Mouse (Mus musculus) activated CD4-positive, CD25-positive, alpha-beta regulatory T cell, adult 4 months (primary cell): Measurements from ENCODE around the gene Olfr1353. TPM values are rescaled to one million over a fixed set of nuclear protein-coding genes. Genes with fewer than 3 reads are reported as not detected.
"Not testable (repeated sequence)": the region's sequence is repeated elsewhere in the genome, so short reads cannot be mapped to it uniquely, and the experiment has no call there.

Experiments used
- ATAC-seq: one replicate; pipeline ENCODE4 v1.8.0; 2017
- polyA plus RNA-seq, 2 experiments: library from polyadenylated mRNA; unstranded; fragments of 100-300 nt; shearing (Covaris generic); gene quantifications; one replicate each; pipeline ENCODE4 v1.2.1; 2017

Olfr1353 gene
- not detected for polyA plus RNA-seq

DNA sequence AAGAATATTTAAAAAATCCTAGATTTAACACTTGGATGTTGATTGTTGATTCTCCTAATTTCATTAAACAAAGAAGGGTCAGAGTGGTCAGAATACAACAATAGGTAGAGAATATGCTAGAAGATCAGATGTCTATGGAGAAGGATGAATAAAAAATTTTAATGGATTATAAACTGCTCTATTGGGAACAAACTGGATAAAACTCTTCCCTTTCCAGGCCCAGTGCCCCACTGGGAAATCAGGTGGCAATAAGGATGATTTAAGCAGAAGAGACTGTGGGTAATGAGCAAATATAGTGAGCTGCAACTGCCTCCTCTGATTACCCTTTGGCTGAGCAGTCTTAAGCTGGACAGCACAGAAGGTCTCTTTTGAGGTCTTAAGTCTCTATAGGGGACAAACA, at the start of gene Olfr1353:
Gene Olfr1353 (plus strand): TSS at position 301 of the 400 bp plus-strand sequence.
- ATAC-seq, result not testable (repeated sequence)

DNA sequence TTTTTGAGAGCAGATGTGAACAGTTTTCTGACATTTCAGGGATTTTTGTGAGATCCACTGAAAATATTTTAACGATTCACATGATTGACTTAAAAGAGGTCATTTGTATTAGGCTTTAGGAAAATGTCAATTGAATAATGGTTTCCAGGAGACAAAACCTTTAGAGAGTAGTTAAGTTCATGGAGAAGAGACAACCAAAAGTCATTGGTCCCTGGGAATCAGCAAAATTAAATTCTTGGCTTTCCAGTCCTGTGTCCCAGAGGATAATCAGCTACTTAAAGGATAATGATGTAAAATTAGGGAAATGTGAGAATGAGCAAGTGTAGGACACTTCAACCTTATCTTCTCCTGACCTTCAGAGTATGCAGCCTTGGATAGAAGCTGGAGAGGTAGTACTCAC, 12.8 kb upstream of the Olfr1353 start, which contains the start of gene Olfr8:
Gene Olfr8 (plus strand): TSS at position 301 of the 400 bp plus-strand sequence.
- not testable (repeated sequence) for ATAC-seq

DNA sequence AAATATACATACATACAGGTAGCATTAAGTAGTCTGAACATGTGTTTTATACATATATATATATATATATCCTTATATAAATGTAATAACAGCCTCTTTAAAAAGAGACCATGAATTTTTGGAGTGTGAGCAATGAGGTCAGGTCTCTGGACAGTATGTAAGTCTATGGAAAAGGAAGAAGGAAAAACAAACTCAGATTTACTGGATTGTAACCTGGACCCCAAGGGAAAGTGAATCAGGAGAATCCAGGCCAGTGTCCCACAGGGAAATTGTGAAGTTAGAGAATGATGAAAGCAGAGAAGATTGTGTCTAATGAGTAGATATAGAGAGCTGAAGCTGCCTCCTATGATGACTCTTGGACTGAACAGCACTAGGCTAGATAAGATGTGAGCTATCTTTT, 17.6 kb downstream of the Olfr1353 start, which contains the start of gene Olfr1352:
Gene Olfr1352 (plus strand): TSS at position 301 of the 400 bp plus-strand sequence.
- no peak for ATAC-seq

DNA sequence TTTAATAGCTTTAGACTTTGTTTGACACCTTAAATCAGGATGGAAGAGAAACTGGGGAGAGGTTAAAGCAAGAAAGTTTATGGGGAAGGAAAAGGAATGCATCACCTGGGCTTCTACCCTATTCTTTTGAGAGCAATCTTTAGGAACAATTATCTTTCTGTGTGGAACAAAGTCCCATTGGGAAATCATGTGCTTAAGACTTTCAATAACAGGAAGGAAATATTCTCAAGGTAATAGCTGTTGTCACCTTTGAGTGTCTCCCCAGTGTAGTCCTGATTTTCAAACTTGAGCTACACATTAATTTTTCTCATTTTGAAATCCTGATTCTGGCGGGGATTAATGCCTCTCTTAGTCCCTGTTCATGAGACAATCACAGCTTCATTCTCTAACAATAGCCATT, 49.1 kb downstream of the Olfr1353 start, which contains the start of gene Olfr1351:
Gene Olfr1351 (plus strand): TSS at position 301 of the 400 bp plus-strand sequence.
- no peak for ATAC-seq

Other genes with a start within 250 kb of the Olfr1353 start
- gene Casp14, start 245.0 kb upstream of the Olfr1353 start, polyA plus RNA-seq, result not detected
- not detected for gene Ccdc105, start 210.2 kb upstream of the Olfr1353 start, polyA plus RNA-seq
- not detected for gene Slc1a6, start 182.8 kb upstream of the Olfr1353 start, polyA plus RNA-seq
- not detected for gene Olfr1356, start 111.1 kb upstream of the Olfr1353 start, polyA plus RNA-seq
- gene Olfr1355, start 87.8 kb upstream of the Olfr1353 start, polyA plus RNA-seq, result not detected
- not detected for gene Olfr1354, start 50.1 kb upstream of the Olfr1353 start, polyA plus RNA-seq
- gene Olfr8, start 12.7 kb upstream of the Olfr1353 start, polyA plus RNA-seq, result not detected
- gene Olfr1352, start 17.7 kb downstream of the Olfr1353 start, polyA plus RNA-seq, result not detected
- gene Olfr1351, start 49.2 kb downstream of the Olfr1353 start, polyA plus RNA-seq, result not detected
- not detected for gene Olfr57, start 65.4 kb downstream of the Olfr1353 start, polyA plus RNA-seq
- gene 2610008E11Rik, start 134.3 kb downstream of the Olfr1353 start, polyA plus RNA-seq, result 10 to 100 TPM; 13.5 to 20.4 TPM
- gene Vmn2r80, start 185.5 kb downstream of the Olfr1353 start, polyA plus RNA-seq, result not detected